Mouse (Mus musculus) gastrocnemius, postnatal 25 days (tissue): ENCODE measurements around the gene Ybx3. TPM values are rescaled to one million over a fixed set of nuclear protein-coding genes. Genes with fewer than 3 reads are reported as not detected.

ENCODE experiments used
- DNase-seq: peaks from one replicate; pipeline ENCODE4 v3.0.0; 2022
- long read RNA-seq, 2 experiments: library from polyadenylated mRNA; stranded (forward); transcript quantifications; one replicate each; pipeline ENCODE4 v2.0.0; 2021
- total RNA-seq, 2 experiments: library from RNA; stranded (reverse); gene quantifications; 1 replicate in 1 of 2; 2 replicates in 1 of 2; pipeline ENCODE4 v1.2.3; 2021

Ybx3 gene
- 1,000 to 10,000 TPM; 1,052 to 1,458 TPM for total RNA-seq
- long read RNA-seq, experiment 1, transcript Ybx3-203 (3 exons, 1,035 nt) = minor isoform, 6 of 3,576 reads
- long read RNA-seq, experiment 1, transcript Ybx3-201 (10 exons, 1,853 nt) = minor isoform, 348 of 3,576 reads
- long read RNA-seq, experiment 1, transcript Ybx3-202 (9 exons, 1,684 nt) = major isoform, 1,980 of 3,576 reads
- long read RNA-seq, experiment 1, partial matches to known transcripts = 98 of 3,576 reads
- long read RNA-seq, experiment 1, other reads (novel, unspliced or antisense) = 1,144 of 3,576 reads
- long read RNA-seq, experiment 2, transcript Ybx3-201 (10 exons, 1,853 nt) = minor isoform, 445 of 3,268 reads
- long read RNA-seq, experiment 2, transcript Ybx3-202 (9 exons, 1,684 nt) = major isoform, 2,054 of 3,268 reads
- long read RNA-seq, experiment 2, transcript Ybx3-203 (3 exons, 1,035 nt) = minor isoform, 11 of 3,268 reads
- long read RNA-seq, experiment 2, partial matches to known transcripts = 68 of 3,268 reads
- long read RNA-seq, experiment 2, other reads (novel, unspliced or antisense) = 690 of 3,268 reads

DNA sequence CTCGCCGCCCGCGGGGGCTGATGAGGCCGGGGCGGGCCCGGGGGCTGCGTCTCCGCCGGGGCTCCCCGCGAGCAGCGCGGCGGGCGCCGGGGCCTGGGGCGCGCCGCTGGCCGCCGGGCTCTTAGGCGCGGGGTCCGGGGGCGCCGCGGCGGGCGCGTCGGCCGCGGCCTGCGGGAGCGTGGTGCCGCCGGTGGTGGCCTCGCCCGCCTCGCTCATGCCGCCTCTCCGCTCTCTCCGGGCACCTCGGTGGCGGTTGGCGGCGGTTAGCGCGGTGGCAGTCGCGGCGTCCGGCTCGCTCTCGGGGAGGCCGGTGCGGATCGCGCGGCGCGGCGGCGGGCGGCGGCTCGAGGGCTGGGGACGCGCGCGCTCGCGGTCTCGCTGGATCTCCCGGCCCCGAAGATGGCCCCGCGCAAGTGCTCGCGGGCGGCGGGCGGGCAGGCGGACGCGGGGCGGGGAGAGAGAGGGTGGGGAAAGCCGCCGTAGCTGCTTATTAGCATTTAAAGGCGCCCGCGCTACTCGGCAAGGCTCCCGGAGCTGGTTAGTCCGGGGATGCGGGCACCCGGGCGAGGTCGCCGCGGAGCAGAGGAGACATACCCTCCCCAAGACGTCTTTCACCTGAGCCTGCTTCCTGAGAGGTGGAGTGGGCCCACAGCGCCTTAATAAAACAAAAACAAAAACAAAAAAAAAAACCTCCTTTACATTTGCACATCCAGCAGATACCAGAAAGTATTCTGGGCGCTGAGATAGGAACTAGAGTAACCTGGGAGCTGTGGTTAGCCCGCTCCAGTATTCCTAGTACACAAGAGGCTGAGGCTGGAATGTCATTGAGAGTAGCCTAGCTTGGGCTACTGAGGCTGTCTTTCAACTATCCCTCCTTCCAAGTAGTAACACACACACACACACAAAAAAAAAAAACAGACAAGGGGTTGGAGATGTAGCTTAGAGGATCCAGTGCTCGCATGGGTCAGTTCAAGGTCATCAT, at the start of gene Ybx3:
Ybx3 (minus strand) TSS at position 437 of the 982 bp plus-strand sequence.
- DNase-seq = peak; percentile 88

DNA sequence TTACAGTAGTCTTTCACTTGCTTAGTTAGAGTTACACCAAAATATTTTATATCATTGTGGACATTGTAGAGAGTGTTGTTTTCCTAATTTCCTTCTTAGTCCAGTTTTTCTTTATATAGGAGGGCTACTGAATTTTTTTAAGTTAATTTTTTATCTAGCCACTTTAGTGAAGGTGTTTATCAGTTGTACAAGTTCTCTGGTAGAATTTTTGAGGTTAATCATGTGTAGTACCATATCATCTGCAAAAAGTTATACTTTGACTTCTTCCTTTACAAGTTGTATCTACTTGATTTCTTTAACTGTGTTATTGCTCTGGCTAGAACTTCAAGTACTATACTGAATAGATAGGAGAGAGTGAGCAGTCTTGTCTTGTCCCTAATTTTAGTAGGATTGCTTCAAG, 48.4 kb upstream of the Ybx3 start:
- DNase-seq = no peak

DNA sequence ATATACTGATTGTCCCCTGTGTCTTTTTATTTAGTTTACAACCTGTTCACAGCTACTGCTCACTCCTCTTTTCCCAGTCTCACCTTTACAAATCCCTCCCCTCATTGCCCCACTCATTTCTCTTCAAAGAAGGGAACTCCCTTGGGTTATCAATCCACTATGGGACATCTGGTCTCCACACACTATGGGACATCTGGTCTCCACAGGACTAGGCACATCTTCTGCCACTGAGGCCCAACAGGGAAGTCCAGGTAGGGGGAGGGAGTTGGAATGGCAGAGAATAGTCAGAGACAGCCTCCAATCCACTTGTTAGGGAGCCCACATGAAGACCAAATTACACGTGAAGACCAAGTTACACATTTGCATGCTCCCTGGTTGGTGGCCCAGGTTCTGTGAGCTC, 45.8 kb upstream of the Ybx3 start:
- no peak for DNase-seq

DNA sequence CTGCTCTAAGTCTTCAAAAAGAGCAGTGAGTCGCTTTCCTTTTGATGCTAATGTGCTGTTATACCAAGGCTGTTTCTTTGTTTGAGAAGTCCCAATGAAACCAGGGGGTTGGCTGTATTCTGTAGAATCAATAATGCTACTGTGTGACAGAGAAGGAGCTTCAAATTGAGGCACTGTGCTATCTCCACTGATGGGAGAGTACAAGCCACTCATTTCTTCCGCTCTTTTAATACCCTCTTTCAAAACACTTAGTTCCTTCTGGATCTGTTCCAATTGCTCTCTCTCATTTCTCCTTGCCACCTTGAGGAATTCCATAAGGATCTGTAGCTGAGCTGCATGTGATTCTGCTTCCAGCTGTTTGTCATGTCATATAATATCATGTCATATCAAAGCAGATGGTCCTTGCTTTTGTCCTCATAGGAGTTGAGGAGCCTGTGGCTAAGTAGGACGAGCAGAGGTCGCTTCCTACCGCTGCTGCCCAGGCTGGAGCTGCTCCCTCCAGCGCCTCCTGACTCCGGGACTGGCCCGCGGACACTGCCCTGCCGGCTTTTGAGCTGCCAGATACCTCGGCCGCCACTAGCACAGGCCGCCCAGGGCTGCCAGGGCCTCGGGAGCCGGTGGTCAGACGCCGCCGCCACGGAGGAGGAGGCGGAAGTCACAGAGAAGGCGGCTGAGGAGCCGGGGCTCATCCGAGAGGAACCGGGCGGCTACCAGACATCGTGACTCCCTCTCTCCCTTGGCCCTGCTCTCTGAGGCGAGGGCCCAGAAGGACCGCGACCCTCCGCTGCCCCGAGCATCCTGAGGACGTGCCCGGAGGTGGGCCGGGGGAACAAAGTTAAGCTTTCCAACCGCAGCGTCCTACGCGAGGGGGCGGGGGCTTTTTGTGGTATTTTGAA, 45.1 kb upstream of the Ybx3 start:
- DNase-seq = no peak

DNA sequence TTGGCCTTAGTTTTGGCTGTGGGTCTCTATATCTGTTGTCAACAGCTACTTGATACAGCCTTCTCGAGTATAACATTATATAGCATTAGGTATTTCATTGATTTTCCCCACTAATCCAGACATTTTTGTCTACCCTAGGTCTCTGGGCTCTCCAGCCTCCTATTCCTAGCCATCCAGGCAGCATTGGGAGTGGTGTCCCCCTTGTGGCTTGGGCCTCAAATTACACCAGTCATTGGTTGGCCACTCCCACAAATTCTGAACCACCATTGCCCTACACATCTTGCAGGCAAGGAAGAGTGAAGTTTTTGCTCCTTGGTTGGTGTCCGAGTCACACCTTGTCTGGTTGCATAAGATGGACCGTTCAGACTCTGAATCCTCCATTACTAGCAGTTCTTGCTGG, 33.3 kb upstream of the Ybx3 start:
- no peak for DNase-seq

DNA sequence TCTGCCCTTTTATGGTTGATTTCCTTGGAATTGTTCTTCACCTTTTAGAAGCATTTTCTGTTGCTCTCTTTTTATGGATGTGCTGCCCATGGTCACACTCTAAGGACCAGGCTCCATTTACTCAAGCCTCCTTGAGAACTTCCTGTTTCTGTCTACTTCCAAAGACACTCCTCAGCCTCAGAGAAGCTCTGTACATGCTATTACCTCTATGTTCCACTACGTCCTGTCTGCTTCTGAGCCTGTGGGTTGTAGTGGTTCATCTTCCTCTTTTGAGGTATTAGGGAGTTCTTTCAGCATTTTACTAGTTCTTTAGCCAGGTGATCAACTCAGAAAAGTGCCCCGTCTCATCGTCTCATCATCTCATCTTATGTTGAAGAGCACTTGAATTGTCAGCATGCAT, 31.3 kb upstream of the Ybx3 start:
- DNase-seq = no peak

DNA sequence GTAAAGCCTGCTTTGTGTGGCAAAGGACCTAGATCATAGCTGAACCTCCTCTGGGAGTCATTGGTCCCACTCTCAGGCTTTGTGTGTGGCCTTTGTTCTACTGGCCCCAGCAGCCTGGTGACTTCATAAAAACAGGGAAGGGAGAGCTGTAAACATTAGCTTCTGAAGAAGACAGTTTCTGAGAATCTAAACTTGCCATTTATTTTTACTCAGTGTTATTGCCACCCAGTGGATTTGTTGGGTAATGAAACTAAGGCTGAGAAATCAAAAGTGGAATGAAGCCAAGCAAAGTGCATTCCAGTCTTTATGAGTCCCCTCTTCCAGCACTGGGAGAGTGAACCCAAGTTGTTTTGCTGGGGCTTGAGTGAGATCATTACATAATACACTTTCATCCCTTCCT, 30.5 kb upstream of the Ybx3 start:
- DNase-seq = peak; percentile 18

DNA sequence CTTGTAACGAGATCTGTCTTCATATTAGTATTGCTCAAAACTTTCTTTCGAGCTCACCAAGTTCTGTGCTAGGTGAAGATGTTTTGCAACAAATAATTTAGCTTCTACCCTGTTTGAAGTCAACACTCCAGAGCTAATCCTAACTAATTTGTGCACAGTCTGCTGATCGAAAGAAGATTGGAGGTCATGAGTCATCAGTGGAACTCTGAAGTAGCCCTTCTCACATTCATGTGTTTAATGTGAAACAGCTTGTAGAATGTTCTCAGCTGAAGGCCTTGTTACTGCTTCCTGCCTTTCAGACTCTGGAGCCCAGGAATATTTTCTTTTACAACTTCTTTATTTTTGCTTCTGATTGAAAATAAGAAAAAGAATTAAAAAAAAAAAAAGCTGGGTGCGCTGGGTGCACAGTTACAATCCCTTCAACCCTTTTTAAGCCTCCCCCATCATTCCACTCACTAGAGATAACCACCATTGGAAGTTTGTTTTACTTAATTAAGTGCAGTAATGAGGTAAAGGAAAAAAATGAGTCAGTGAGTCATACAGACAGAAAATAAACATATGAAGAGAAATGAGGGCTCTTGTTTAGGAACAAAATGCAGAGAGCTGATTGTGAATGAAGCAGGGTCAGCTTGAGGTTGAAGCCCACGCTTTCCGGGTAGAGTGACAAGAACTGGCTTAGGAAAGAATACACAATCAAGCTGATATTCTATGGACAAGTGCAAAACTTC, 23.0 kb upstream of the Ybx3 start:
- no peak for DNase-seq

DNA sequence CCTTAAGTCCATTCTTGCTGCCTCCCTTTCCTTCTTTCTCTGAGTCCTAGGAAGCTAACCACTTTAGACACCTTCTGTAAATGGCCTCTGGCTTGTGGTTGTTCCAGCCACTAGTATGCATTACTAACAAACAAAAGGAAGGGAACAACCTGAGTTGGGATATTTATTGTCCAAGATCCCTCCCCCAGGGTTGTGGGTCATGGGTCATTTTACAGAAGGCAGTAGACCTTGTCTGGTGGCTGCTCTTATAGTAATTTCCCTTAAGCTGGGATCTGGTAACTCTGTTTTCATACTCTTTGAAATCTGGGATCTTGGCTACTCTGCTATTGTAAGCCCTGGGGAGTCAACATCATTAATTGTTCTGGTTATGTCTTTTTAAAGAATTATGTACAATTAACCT, 18.7 kb upstream of the Ybx3 start:
- DNase-seq = no peak

DNA sequence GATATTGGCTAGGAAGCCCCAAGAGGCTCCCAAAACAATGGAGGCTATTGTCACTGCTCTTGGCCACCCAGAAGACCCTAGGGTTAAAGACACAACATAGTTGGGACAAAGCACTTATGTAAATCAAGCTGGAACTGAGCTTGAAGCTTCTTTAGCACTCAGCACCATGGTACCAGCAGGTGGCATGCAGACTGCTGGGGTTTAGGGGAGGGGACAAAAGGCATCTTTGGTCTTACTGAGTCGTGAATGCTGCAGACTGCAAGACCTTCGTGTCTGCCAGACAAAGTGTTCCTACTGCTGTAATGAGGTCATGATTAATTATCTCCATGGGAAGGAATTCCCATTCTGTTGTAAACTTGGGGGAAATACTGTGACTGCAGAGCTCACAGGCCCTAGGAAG, 17.6 kb upstream of the Ybx3 start:
- no peak for DNase-seq

DNA sequence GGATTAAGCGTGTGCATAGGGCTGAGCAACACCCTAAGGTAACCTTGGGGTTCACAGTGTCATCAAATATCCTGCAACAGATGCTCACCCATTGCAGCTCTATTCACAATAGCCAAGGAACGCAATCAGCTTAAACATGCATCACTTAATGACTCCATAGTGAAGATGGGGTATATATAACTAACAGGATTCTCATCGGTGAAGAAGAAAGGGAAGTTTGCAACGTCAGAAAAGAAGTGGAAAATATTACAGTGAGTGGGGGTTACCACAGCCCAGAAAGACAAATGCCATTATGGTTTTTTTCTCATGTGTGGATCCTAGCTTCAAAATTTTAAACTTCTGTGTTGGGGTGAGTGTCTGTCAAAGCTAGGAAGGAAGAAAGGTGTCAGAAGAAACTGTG, 16.9 kb upstream of the Ybx3 start:
- no peak for DNase-seq

DNA sequence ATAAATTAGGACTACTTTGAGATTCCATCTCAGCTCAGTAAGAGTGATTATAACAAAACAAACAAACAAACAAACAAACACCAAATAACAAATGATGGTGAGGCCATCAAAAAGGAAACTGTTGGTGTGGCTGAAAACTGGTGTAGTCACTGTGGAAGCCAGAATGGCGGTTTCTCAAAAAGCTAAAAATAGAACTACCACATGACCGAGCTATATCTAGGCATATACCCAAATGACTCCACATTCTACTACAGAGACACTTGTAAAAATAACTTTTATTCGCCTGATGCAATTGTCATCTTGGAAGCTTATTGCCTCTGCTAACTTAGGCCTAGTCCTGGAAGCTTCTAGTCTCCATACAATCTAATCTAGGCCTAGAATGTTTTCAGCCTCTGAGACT, 16.0 kb upstream of the Ybx3 start:
- DNase-seq = no peak

DNA sequence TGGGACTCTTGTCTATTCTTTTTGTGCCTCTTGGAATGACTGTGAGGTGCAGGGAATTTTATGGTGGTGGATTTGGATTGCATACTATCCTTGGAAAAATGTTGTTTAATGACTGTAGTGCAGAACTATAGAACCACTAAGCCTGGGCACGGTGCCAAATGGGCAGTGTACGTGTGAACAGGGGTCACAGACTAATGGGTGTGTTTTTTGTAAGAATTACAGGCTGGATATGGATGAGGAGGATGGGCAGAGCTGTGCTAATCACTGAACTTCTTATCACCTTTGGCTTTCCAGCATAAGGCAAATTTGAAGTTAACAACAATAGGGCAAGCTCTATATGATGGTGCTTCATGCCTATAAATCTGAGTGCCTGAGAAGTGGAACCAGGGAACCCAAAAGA, 14.8 kb upstream of the Ybx3 start:
- DNase-seq = no peak

DNA sequence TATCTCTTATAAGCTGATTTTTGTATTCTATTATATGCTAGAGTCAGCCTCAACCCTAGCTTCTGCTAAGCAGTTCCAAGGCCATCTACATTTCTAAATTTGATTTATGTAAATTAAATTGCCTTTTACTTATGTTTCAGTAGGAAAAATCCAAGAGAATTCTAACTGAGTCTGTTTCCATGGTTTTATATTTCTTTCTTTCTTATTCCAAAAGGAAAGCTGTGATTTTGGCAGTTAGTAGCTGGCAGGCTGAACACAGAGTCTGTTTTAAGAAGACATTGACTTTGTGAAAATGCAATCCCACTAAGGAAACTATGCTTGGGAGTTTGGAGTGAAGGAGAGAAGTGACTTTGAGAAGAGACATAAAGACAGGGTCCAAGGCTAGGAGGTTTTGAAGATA, 14.3 kb upstream of the Ybx3 start:
- DNase-seq = no peak

DNA sequence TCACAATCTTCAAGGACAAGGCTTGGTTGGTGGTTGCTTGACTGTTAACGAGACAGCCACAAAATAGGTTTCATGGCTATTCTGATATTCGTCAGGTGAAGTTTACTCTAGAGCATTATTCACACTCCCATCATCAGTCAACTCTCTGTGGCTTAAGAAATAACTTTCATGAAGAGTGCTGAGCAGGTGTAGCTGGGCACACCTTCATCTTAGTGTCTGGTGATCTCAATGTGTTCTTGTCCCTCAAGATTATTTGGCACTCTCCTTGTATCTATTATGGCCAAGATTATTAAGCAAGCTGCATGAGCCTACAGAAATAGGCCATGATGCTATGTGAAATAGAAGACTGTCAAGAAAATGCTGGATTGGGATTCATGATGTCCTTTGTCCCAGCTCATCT, 13.0 kb upstream of the Ybx3 start:
- DNase-seq = no peak

DNA sequence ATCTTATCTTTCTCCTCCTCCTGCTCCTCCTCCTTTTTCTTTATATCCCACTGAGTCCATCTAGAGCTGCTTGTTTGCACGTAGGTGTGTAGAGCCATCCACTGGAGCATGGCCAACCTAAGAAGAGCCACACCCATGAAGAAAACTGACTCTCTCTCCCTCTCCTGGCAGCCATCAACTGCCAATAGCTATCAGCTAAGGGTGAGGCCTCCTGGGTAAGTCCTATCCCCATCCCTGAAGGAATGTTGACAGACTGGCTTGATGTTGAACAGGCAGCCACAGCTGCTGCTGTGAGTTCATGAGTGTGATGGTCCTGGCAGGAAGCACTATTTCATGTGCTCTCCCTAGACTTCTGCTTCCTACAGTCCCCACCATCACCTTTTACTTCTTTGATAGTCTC, 8.4 kb upstream of the Ybx3 start:
- no peak for DNase-seq

DNA sequence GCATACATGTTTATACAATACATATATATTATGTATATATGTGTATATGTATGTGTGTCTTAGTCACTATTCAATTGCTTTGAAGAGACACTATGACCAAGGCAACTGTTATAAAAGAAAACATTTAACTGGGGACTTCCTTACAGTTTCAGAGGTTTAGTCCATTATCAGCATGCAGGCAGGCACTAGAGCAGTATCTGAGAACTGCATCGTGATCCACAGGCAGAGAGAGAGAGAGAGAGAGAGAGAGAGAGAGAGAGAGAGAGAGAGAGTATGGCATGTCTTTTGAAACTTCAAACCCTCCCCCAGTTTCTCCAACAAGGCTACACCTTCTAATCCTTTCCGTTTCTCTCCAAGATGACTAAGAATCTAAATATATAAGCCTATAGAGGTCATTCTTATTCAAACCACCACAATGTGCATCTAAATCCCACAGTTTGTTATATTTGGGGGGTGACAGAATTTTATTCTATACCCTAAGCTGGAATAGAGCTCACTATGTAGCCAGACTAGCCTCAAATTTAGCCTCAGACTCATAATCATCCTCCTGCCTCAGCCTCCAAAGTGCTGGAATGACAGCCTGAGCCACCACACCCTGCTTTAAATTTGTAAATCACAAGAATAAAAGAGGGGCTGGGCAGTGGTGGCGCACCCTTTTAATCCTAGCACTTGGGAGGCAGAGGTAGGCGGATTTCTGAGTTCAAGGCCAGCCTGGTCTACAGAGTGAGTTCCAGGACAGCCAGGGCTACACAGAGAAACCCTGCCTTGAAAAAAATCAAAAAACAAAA, 5.8 kb upstream of the Ybx3 start:
- DNase-seq = no peak

DNA sequence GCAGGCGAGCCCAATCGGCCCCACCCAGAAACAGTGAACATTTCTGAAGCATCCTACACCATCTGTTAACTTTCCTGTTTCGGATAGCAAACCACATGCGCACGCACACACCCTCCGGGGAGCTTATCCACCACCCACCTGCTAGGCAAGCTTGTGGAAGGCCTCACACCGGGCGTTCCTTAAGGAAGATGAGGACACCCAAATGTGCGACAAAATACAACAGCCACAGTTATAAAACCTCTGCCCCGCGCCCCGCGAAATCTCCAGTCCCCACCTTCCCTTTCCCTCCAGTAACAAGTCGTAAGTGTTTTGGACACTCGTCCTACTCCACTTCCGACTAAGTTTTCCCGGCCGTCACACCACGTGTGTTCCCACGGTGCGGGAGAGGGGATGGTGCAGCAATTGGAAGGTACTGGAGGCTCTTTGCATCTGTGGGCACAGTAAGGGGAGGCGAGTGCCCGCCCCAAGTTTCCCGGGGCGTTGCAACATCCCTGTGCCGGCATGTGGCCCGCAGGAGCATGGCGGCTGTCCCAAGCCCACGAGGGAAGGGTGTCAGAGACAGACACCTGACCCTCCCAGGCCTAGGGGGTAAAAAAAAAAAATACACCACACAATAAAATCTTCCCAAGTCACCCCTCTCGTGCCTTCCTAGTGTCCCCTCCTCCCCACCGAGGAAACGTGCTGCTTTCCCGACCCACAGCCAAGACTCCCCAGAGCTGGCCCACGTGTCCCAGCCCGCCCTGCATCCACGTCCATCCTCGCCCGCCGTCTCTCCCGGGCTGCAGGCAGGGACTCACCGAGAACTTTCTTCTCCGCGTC, 846 bp downstream of the Ybx3 start:
- peak; percentile 75 for DNase-seq

DNA sequence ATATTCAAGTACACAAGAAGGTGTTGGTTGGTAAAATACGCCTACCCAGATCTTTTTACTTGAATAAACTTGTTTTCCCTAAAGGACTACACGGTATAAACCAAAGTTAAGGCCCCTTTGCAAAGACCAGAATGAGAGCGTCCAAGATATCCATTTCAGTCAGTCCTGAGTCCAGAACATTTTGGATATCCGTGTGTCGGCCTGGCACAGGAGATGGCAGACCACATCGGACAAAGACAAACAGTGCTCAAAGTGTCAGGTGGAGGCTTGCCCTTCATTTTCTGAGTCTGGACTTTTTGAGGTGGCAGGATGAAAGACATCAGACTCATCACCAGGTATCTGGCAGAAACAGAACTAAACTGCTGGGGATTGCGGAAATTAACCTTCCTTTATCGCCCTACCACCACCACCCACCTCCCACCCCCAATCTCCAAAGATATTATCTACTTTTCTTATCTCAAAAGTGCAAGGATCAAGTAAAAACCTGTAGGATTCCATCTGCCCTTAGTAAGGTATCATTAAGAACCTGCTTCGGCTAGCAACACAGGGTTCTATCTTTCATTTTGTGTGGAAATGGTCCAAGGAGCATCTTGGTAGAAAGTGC, 1.8 kb downstream of the Ybx3 start:
- DNase-seq = peak; percentile 35
